Mouse (Mus musculus) lung, embryonic 16.5 days (tissue): ENCODE data around the gene Pea15a. TPM values are rescaled to one million over a fixed set of nuclear protein-coding genes. Genes with fewer than 3 reads are reported as not detected.

ENCODE experiments used
- ATAC-seq: fragments of 200-750 bp; cut with Nextera tagmentation; 2 replicates; pipeline ENCODE4 v1.8.0; 2017; ENCODE audit warnings: low read depth, mild to moderate bottlenecking, moderate library complexity
- H3K27ac ChIP-seq: fragments of 300-500 bp; sonication (generic); 2 replicates; pipeline ENCODE4 v1.5.1; 2014; ENCODE audit warnings: mild to moderate bottlenecking, control low read depth, low read length
- H3K27me3 ChIP-seq: fragments of 300-500 bp; sonication (generic); 2 replicates; pipeline ENCODE4 v1.6.1; 2014; ENCODE audit warnings: low read depth, low read length, mixed read lengths; ENCODE audit not compliant: control insufficient read depth, insufficient read depth
- H3K36me3 ChIP-seq: fragments of 300-500 bp; sonication (generic); 2 replicates; pipeline ENCODE4 v1.6.1; 2014; ENCODE audit warnings: low read length; ENCODE audit not compliant: control insufficient read depth, insufficient read depth
- H3K4me1 ChIP-seq: fragments of 300-500 bp; sonication (generic); replicated peaks from 2 replicates; pipeline ENCODE4 v1.6.1; 2014; ENCODE audit warnings: low read length, mixed read lengths; ENCODE audit not compliant: control insufficient read depth, insufficient read depth
- H3K4me2 ChIP-seq: fragments of 300-500 bp; sonication (generic); 2 replicates; pipeline ENCODE4 v1.6.1; 2014; ENCODE audit warnings: low read depth, low read length, control low read depth
- H3K4me3 ChIP-seq: fragments of 300-500 bp; sonication (generic); 2 replicates; pipeline ENCODE4 v1.5.1; 2014; ENCODE audit warnings: mild to moderate bottlenecking, low read length, control low read depth
- H3K9ac ChIP-seq: fragments of 300-500 bp; sonication (generic); 2 replicates; pipeline ENCODE4 v1.6.1; 2014; ENCODE audit warnings: low read length, control low read depth
- H3K9me3 ChIP-seq: fragments of 300-500 bp; sonication (generic); 2 replicates; pipeline ENCODE4 v1.6.1; 2016; ENCODE audit warnings: low read length; ENCODE audit not compliant: control insufficient read depth
- WGBS: fragments of 180-500 bp; shearing (Covaris S2); extraction: QIAGEN DNeasy Blood & Tissue Kit; methylation state at CpG from one replicate; pipeline ENCODE4 v1.1.7; 2014; 5-methylcytosine and 5-hydroxymethylcytosine counted together
- polyA plus RNA-seq: library from polyadenylated mRNA; unstranded; fragments of >200 nt; fragmentation: Nextera tagmentation; extraction: Ambion mirVana; gene quantifications from 2 replicates; pipeline ENCODE4 v1.2.1, GENCODE M21; 2015

Pea15a gene
- polyA plus RNA-seq, 1 experiment from 2014 or later, result 147 TPM

- Histone ChIP-seq H3K36me3 (peaks cover 42% of the 10 kb centered on the region), H3K27ac (peak overlapping the region; percentile 23; the same call in 1 of the 2 replicates), H3K4me1 (peaks cover 48% of the 10 kb centered on the region), H3K27me3 (no peaks in the 10 kb centered on the region), H3K9ac (no peak overlapping the region), H3K9me3 (no peaks in the 10 kb centered on the region), H3K4me2 (no peak overlapping the region), H3K4me3 (no peak overlapping the region)
- WGBS, result 53% methylated on average over 5 of the region's 5 CpGs
- peak; percentile 34; the same call in 1 of the 2 replicates for ATAC-seq
Observed at GRCm38 (mm10) chr1:172200161-172200560, 6.4 kb downstream of the Pea15a start.

DNA sequence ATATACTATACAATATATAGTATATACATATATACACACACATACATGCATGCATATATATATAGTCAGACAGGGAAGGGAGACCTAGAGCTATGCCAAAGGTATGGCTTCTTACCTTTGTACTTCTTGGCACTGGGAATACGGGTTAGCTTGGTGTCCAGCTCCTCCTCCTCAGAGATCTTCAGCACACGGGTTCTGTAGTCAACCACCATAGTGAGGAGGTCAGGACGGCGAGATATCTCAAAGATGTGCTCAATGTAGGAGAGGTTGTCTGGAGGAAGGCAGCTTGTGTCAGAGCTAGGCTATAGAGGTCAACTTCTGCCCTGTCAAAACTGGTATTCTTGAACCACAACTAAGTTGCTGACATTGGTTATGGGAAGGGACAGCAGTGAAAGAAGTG lies 7.6 kb downstream of the Pea15a start:
- no peak for ATAC-seq
- Histone ChIP-seq H3K4me1 (peaks cover 36% of the 10 kb centered on the region), H3K27me3 (no peaks in the 10 kb centered on the region), H3K9me3 (no peaks in the 10 kb centered on the region), H3K27ac (no peak overlapping the region), H3K9ac (no peak overlapping the region), H3K36me3 (peaks cover 50% of the 10 kb centered on the region), H3K4me2 (no peak overlapping the region), H3K4me3 (no peak overlapping the region)
- 87% methylated on average over 4 of the region's 4 CpGs for WGBS

DNA sequence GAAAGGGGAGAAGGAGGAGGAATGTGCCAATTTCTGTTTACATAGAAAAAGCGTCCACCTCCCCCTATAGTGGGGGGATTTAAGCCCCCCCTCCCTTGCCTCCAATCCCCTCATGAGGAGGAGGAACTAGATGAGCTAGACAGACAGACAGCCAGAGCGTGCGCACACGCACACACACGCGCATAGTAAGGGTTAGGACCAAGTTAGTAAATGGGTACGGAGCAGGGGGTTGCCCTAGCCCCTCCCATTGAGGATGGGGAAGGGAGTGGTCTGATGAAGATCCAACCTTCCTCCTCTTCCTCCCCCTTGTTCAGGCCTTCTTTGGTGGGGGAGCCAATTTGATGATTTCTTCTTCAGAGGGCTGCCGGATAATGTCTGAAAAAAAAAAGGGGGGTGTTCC lies 8.3 kb downstream of the Pea15a start:
- Histone ChIP-seq H3K4me3 (no peak overlapping the region), H3K36me3 (peaks cover 55% of the 10 kb centered on the region), H3K27ac (no peak overlapping the region), H3K9me3 (no peaks in the 10 kb centered on the region), H3K9ac (no peak overlapping the region), H3K4me2 (no peak overlapping the region), H3K27me3 (no peaks in the 10 kb centered on the region), H3K4me1 (peaks cover 30% of the 10 kb centered on the region)
- 80% methylated on average over 8 of the region's 8 CpGs for WGBS
- no peak for ATAC-seq

- Histone ChIP-seq H3K27me3 (no peaks in the 10 kb centered on the region), H3K4me1 (peaks cover 25% of the 10 kb centered on the region), H3K9ac (no peak overlapping the region), H3K4me3 (no peak overlapping the region), H3K36me3 (peaks cover 55% of the 10 kb centered on the region), H3K27ac (no peak overlapping the region), H3K4me2 (no peak overlapping the region), H3K9me3 (no peaks in the 10 kb centered on the region)
- no peak for ATAC-seq
- WGBS, result 77% methylated on average over 5 of the region's 5 CpGs
Observed at GRCm38 (mm10) chr1:172197851-172198250, 8.8 kb downstream of the Pea15a start.

GRCm38 (mm10) chr1:172197146-172197545 lies 9.5 kb downstream of the Pea15a start:
- ATAC-seq, result no peak
- no peak overlapping the region for H3K4me3 ChIP-seq
- WGBS, result 82% methylated on average over 3 of the region's 3 CpGs
- H3K27me3 ChIP-seq, result no peaks in the 10 kb centered on the region
- peaks cover 60% of the 10 kb centered on the region for H3K36me3 ChIP-seq
- no peaks in the 10 kb centered on the region for H3K9me3 ChIP-seq
- H3K9ac ChIP-seq, result no peak overlapping the region
- H3K4me1 ChIP-seq, result peaks cover 18% of the 10 kb centered on the region
- no peak overlapping the region for H3K4me2 ChIP-seq
- no peak overlapping the region for H3K27ac ChIP-seq

DNA sequence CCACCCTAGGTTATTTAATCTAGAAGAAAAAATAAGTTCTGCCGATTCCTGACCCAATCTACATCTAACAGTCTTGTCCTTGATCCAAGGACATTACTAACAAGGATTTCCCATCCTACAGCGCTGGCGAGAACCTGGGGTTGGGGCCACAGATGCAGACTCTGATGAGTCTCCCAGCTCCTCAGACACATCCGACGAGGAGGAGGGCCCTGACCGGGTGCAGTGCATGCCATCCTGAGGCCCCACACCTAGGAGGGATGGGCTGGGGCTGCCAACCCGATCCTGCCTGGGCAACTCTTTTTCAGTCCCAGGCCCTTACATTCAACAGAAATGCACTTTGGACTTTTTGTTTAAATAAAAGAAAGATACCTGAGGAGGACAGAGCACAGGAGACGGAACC lies 12.2 kb downstream of the Pea15a start:
- WGBS, result 70% methylated on average over 8 of the region's 8 CpGs
- H3K27me3 ChIP-seq, result no peaks in the 10 kb centered on the region
- no peak for ATAC-seq
- no peak overlapping the region for H3K27ac ChIP-seq
- H3K36me3 ChIP-seq, result peaks cover 59% of the 10 kb centered on the region
- H3K9ac ChIP-seq, result no peak overlapping the region
- H3K4me3 ChIP-seq, result no peak overlapping the region
- no peak overlapping the region for H3K4me2 ChIP-seq
- H3K4me1 ChIP-seq, result no peaks in the 10 kb centered on the region; the same call in 1 of the 2 replicates
- H3K9me3 ChIP-seq, result no peaks in the 10 kb centered on the region

- Histone ChIP-seq H3K27me3 (no peaks in the 10 kb centered on the region), H3K4me3 (no peak overlapping the region), H3K9me3 (no peaks in the 10 kb centered on the region), H3K27ac (no peak overlapping the region), H3K4me2 (no peak overlapping the region), H3K36me3 (peaks cover 53% of the 10 kb centered on the region), H3K9ac (no peak overlapping the region), H3K4me1 (no peaks in the 10 kb centered on the region)
- 91% methylated on average over 3 of the region's 3 CpGs for WGBS
- ATAC-seq, result no peak
Observed at GRCm38 (mm10) chr1:172192217-172192616, 14.4 kb downstream of the Pea15a start.

DNA sequence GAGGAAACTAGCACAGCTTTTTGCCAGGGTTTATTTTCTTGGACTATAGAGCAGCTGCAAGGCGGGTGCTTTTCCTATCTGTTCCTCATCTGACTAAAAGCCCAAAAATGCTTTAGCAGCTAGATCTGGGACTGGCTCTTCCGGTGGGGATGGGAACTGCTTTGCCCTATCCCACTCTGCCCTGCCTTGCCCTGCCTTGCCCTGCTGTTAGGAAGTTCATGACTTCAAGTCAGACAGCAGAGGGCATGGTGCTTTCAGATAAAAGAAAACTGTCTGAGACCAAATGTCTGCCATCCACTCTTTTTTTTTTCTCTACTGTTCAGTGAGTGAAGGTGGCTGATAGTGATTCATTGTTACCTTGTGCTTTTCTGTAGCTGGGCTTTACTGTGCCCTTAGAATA lies 15.0 kb downstream of the Pea15a start:
- no peak for ATAC-seq
- no peak overlapping the region for H3K27ac ChIP-seq
- no peak overlapping the region for H3K9ac ChIP-seq
- H3K4me3 ChIP-seq, result no peak overlapping the region
- no peaks in the 10 kb centered on the region for H3K4me1 ChIP-seq
- H3K4me2 ChIP-seq, result no peak overlapping the region
- 80% methylated on average over 2 of the region's 2 CpGs for WGBS
- no peaks in the 10 kb centered on the region for H3K27me3 ChIP-seq
- H3K36me3 ChIP-seq, result peaks cover 53% of the 10 kb centered on the region
- H3K9me3 ChIP-seq, result no peaks in the 10 kb centered on the region

DNA sequence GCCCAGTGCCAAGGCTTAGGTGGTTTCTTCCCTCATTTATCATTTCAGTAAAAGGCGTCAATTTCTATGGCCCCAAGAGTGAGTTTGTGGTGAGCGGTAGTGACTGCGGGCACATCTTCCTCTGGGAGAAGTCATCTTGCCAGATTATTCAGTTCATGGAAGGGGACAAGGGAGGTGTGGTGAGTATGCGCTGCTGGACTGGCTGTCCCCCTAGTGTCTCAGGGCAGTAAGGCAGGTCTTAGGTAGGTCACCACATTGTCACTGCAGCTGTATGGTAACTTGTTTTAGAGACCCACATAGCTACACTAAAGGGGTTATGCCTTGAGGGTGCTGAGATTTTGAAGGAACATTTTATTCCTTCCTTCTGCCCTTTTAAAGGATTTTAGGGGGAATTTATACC lies 17.7 kb downstream of the Pea15a start:
- 67% methylated on average over 4 of the region's 4 CpGs for WGBS
- Histone ChIP-seq H3K4me2 (no peak overlapping the region), H3K4me1 (no peaks in the 10 kb centered on the region), H3K27me3 (no peaks in the 10 kb centered on the region), H3K4me3 (no peak overlapping the region), H3K9ac (no peak overlapping the region), H3K27ac (no peak overlapping the region), H3K36me3 (peaks cover 42% of the 10 kb centered on the region), H3K9me3 (no peaks in the 10 kb centered on the region)
- no peak for ATAC-seq
